Comparison of ENCODE assay signal across 13 mouse cellular contexts in genomic region chr9:61844141-61844540, GRCm38 (mm10).
"Had no signal": no experiment of that assay in that cellular context is flagged by ENCODE, and none has a peak within 500 bp of the region (broad histone marks: within the 10 kb centered on the region; RNA-seq: fewer than 3 reads in every experiment).

No protein-coding gene starts in this region.

- H3K27me3 ChIP-seq: neural tube, embryonic 13.5 days; stomach, embryonic 15.5 days had no signal

- H3K9me3 ChIP-seq: limb, embryonic 10.5 days; neural tube, embryonic 13.5 days; stomach, embryonic 15.5 days had no signal

- ATAC-seq: intestine, embryonic 16.5 days; midbrain, embryonic 16.5 days had no signal

- H3K4me1 ChIP-seq: limb, embryonic 10.5 days; neural tube, embryonic 13.5 days; stomach, embryonic 15.5 days had no signal

- H3K4me2 ChIP-seq: hindbrain, embryonic 14.5 days; midbrain, embryonic 11.5 days; neural tube, embryonic 13.5 days; stomach, embryonic 15.5 days had no signal

- DNase-seq: kidney, postnatal 10 days; retina, postnatal 1 day; right cerebral cortex, postnatal 4 days; spleen, adult 18-20 months; thymus, postnatal 36 days had no signal

- H3K4me3 ChIP-seq: left cerebral cortex, adult 2 months; limb, embryonic 10.5 days; neural tube, embryonic 13.5 days; stomach, embryonic 15.5 days had no signal

- H3K9ac ChIP-seq: hindbrain, embryonic 14.5 days; neural tube, embryonic 13.5 days; stomach, embryonic 15.5 days had no signal

- H3K27ac ChIP-seq: hindbrain, embryonic 14.5 days; left cerebral cortex, adult 2 months; limb, embryonic 10.5 days; neural tube, embryonic 13.5 days; stomach, embryonic 15.5 days had no signal

- H3K36me3 ChIP-seq: limb, embryonic 10.5 days; neural tube, embryonic 13.5 days; stomach, embryonic 15.5 days had no signal
